Mouse (Mus musculus) forebrain, embryonic 16.5 days (tissue): Measurements from ENCODE around the gene Tm4sf4. TPM values are rescaled to one million over a fixed set of nuclear protein-coding genes. Genes with fewer than 3 reads are reported as not detected.

ENCODE experiments used
- ATAC-seq: fragments of 200-750 bp; cut with Nextera tagmentation; 2 replicates; pipeline ENCODE4 v1.8.0; 2017; ENCODE audit warnings: mild to moderate bottlenecking, moderate library complexity
- H3K27ac ChIP-seq: fragments of 300-500 bp; sonication (generic); 2 replicates; pipeline ENCODE4 v1.5.1; 2014; ENCODE audit warnings: low read length, control low read depth
- H3K27me3 ChIP-seq: fragments of 300-500 bp; sonication (generic); replicated peaks from 2 replicates; pipeline ENCODE4 v1.6.1; 2014; ENCODE audit warnings: low read length; ENCODE audit not compliant: control insufficient read depth, insufficient read depth
- H3K36me3 ChIP-seq: fragments of 300-500 bp; sonication (generic); 2 replicates; pipeline ENCODE4 v1.6.1; 2014; ENCODE audit not compliant: control insufficient read depth, insufficient read depth
- H3K4me1 ChIP-seq: fragments of 300-500 bp; sonication (generic); replicated peaks from 2 replicates; pipeline ENCODE4 v1.6.1; 2014; ENCODE audit warnings: low read length; ENCODE audit not compliant: control insufficient read depth, insufficient read depth
- H3K4me2 ChIP-seq: fragments of 300-500 bp; sonication (generic); 2 replicates; pipeline ENCODE4 v1.6.1; 2014; ENCODE audit warnings: mild to moderate bottlenecking, low read length, control low read depth
- H3K4me3 ChIP-seq: fragments of 300-500 bp; sonication (generic); replicated peaks from 2 replicates; pipeline ENCODE4 v1.5.1; 2014; ENCODE audit warnings: mild to moderate bottlenecking, low read length, control low read depth
- H3K9ac ChIP-seq: fragments of 300-500 bp; sonication (generic); replicated peaks from 2 replicates; pipeline ENCODE4 v1.6.1; 2014; ENCODE audit warnings: low read depth, low read length, control low read depth
- H3K9me3 ChIP-seq: fragments of 300-500 bp; sonication (generic); 2 replicates; pipeline ENCODE4 v1.6.1; 2016; ENCODE audit warnings: low read length; ENCODE audit not compliant: control insufficient read depth
- WGBS: fragments of 180-500 bp; shearing (Covaris S2); extraction: QIAGEN DNeasy Blood & Tissue Kit; methylation state at CpG from one replicate; pipeline ENCODE4 v1.1.7; 2014; 5-methylcytosine and 5-hydroxymethylcytosine counted together
- polyA plus RNA-seq: library from polyadenylated mRNA; unstranded; fragments of >200 nt; fragmentation: Nextera tagmentation; extraction: Ambion mirVana; gene quantifications from 2 replicates; pipeline ENCODE4 v1.2.1, GENCODE M21; 2015

The Tm4sf4 gene
- polyA plus RNA-seq, 1 experiment from 2014 or later: not detected

DNA sequence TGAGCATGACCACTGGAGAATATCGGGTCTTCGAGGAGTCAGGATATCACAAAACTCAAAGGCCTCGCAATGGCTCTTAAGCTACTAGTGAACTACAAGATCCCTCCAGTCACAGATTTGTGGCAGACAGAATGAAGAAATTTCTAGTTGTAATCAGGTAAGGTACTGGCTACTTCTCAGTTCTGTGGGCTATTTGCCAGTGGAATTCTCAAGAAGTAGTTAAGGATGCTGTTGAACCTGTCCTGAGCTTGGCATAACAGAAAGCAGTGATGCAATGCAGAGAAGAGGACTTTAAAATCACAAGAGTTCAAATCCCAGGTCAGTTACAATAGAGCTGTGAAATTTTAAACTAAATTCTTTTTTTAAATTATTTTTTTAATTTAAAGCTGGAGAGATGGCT is 44.2 kb downstream of the Tm4sf4 start:
- ATAC-seq: no peak
- no peak overlapping the region for H3K9ac ChIP-seq
- no peaks in the 10 kb centered on the region for H3K27me3 ChIP-seq
- H3K4me1 ChIP-seq: peaks cover 25% of the 10 kb centered on the region
- no peaks in the 10 kb centered on the region for H3K36me3 ChIP-seq
- H3K27ac ChIP-seq: no peak overlapping the region
- no peak overlapping the region for H3K4me2 ChIP-seq
- no peak overlapping the region for H3K4me3 ChIP-seq
- WGBS: 96% methylated on average over 3 of the region's 3 CpGs
- H3K9me3 ChIP-seq: no peaks in the 10 kb centered on the region

DNA sequence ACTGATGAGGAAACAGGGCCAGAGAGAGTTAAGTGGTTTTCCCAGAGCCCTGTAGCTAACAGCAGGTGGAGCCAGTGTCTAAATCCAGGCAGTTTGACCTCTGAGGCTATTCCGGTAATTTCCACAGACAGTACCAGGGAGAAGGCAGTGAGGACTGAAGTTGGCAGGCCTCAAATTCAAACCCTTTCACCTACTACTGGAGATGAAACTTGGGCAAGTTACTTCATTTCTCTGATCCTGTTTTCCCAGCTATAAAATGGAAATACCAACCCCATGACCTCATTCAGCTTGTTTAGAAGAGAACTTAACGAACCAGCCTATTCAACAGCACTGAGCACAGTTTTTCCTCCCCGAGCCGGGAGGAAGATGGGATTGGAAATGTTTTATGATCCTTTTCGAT is 45.2 kb downstream of the Tm4sf4 start:
- Histone ChIP-seq H3K4me3 (no peak overlapping the region), H3K9ac (no peak overlapping the region), H3K27ac (peak overlapping the region; percentile 55), H3K27me3 (no peaks in the 10 kb centered on the region), H3K4me1 (peaks cover 25% of the 10 kb centered on the region), H3K4me2 (peak overlapping the region; percentile 56), H3K36me3 (no peaks in the 10 kb centered on the region), H3K9me3 (no peaks in the 10 kb centered on the region)
- ATAC-seq: peak; percentile 32
- WGBS: 7% methylated on average over 5 of the region's 5 CpGs

DNA sequence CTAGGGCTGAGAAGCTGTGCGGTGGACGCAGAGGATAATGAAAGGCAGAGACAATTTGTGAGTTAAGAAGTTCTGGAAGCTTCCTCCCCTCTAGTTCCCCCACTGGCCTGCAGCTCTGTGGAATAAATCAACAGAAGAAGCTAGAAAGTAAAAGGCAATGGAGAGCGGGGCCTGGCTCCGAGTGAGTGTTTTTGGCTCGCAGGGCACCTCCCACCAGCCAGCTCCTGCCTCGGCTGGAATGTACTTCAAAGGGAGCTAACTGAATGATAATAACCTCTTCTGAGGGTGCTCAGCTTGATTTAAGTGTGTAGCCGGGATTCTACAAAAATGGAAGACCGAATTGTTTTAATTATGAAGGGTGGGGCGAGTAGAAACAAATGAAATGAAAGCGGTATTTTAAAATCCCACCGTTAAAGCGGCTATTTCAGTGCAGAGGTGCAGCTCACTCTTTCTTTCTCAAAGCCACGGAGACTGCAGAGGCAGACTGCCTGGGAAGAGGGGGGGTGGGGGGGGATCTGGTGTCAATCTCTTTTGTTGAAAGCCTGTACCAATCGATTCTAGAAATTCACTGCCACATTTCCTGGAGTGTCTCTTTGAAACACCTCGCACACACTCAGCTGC is 46.0 kb downstream of the Tm4sf4 start:
- 3% methylated on average over 15 of the region's 15 CpGs for WGBS
- H3K4me2 ChIP-seq: peak overlapping the region; percentile 56
- peak overlapping the region; percentile 55 for H3K27ac ChIP-seq
- H3K4me1 ChIP-seq: peaks cover 25% of the 10 kb centered on the region
- H3K9me3 ChIP-seq: no peaks in the 10 kb centered on the region
- no peaks in the 10 kb centered on the region for H3K36me3 ChIP-seq
- peak; percentile 59 for ATAC-seq
- peak overlapping the region; percentile 38; the same call in 1 of the 2 replicates for H3K9ac ChIP-seq
- H3K27me3 ChIP-seq: no peaks in the 10 kb centered on the region
- peak overlapping the region; percentile 34 for H3K4me3 ChIP-seq

DNA sequence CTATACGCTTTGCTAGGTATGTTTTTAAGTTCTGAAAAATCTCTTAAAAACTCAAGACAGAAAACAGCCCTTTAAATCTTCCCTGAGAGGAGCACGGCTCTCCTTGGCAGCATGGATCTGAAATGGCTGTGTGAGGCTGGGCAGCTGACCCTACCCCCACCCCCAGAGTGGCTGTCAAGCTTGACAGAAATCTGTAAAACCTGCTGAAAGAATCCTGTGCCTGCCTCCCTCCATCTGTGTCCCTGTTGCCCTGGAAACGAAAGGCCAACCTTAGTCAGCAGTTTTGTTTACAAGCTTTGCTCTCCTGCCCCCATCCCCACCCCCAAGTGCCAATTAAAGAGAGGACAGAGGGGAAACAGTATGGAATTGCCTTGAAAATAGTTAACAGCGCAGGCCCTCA is 47.3 kb downstream of the Tm4sf4 start:
- Histone ChIP-seq H3K4me2 (no peak overlapping the region), H3K9me3 (no peaks in the 10 kb centered on the region), H3K4me3 (no peak overlapping the region), H3K27ac (no peak overlapping the region), H3K4me1 (peaks cover 25% of the 10 kb centered on the region), H3K36me3 (no peaks in the 10 kb centered on the region), H3K9ac (no peak overlapping the region), H3K27me3 (no peaks in the 10 kb centered on the region)
- peak; percentile 66 for ATAC-seq
- 20% methylated on average over 4 of the region's 4 CpGs for WGBS

DNA sequence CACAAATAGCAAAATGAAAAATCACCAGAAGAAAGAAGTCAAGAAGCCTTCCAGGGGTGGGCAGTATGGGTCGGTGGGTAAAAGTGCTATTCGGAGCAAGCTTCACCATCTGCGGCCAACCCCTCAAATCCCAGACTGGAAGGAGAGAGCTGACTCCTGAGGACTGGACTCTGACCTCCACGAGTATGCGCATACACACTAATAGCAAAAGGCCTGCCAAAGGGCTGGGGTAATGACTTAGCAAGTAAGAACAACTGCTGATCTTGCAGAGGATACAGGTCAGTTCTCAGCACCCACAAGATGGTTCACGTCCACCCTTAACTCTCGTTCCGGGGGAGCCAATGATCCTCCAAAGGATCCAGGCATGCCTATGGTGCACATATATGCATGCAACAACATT is 49.3 kb downstream of the Tm4sf4 start:
- Histone ChIP-seq H3K4me1 (peaks cover 25% of the 10 kb centered on the region), H3K4me3 (no peak overlapping the region), H3K4me2 (no peak overlapping the region), H3K9me3 (no peaks in the 10 kb centered on the region), H3K9ac (no peak overlapping the region), H3K36me3 (no peaks in the 10 kb centered on the region), H3K27ac (no peak overlapping the region), H3K27me3 (no peaks in the 10 kb centered on the region)
- 92% methylated on average over 8 of the region's 8 CpGs for WGBS
- ATAC-seq: no peak

DNA sequence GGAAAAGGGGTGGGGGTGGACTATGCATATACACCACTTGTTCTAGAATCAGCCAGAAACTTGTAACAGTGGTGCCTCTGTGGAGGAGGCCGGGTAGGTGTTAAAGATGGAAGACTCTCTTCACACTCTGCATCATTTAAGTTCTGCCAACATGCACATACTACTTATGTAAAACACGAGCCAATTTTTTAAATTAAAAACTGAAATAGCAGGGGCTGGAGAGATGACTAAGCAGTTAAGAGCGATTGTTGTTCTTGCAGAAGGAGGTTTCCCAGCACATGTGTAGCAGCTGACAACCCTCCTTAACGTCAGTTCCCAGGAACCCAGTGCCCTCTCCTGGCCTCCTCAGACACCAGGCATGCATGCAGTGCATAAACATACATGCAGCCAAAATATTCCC is 55.5 kb downstream of the Tm4sf4 start:
- no peak overlapping the region for H3K27ac ChIP-seq
- no peaks in the 10 kb centered on the region for H3K27me3 ChIP-seq
- H3K4me2 ChIP-seq: no peak overlapping the region
- H3K36me3 ChIP-seq: no peaks in the 10 kb centered on the region
- no peaks in the 10 kb centered on the region for H3K4me1 ChIP-seq
- H3K4me3 ChIP-seq: no peak overlapping the region
- H3K9me3 ChIP-seq: no peaks in the 10 kb centered on the region
- WGBS: 78% methylated on average over 4 of the region's 4 CpGs
- no peak overlapping the region for H3K9ac ChIP-seq
- no peak for ATAC-seq

DNA sequence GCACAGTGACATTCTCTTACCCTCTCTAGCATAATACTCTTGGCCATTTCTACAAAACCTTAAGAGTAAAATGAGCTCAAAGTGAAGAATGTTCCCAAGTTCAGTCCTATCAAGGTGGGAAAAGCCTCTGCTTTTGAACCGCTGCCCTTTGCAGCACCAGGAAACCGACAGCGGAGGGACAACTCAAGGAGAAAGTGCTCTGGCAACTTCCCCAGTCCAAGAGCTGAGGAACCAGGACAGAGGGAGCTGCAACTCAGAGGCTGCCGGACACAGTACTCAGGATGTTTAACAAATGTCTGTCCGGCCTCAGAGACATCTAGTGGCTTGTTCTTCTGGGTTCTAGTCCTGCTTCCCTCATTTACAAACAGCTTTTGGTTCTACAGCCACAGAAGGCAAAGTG is 56.9 kb downstream of the Tm4sf4 start:
- Histone ChIP-seq H3K9me3 (no peaks in the 10 kb centered on the region), H3K36me3 (no peaks in the 10 kb centered on the region), H3K4me1 (no peaks in the 10 kb centered on the region), H3K27ac (no peak overlapping the region), H3K9ac (no peak overlapping the region), H3K4me2 (no peak overlapping the region), H3K27me3 (no peaks in the 10 kb centered on the region), H3K4me3 (no peak overlapping the region)
- ATAC-seq: no peak
- WGBS: 94% methylated on average over 5 of the region's 5 CpGs

DNA sequence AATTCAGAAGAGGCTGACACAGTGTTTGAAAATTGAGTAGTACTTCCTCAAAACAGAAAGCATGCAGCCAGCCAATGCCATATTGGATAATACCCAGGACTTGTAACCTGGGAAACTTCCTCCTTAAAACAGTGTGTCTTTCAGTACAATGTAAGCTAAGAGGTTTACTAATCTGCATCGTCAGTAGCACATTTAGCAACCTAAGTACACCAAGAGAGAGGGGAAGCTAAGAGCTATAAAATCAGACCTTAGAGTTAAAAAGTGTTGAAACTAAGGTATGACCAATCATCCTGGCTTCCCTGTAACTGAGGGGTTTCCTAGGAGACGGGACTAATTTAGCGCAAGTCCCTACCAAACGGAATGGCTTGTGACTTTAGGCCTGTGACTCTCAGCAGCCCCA is 61.0 kb downstream of the Tm4sf4 start:
- Histone ChIP-seq H3K27me3 (no peaks in the 10 kb centered on the region), H3K36me3 (no peaks in the 10 kb centered on the region), H3K4me3 (no peak overlapping the region), H3K9ac (no peak overlapping the region), H3K4me1 (no peaks in the 10 kb centered on the region), H3K4me2 (no peak overlapping the region), H3K9me3 (no peaks in the 10 kb centered on the region), H3K27ac (no peak overlapping the region)
- 90% methylated on average over 4 of the region's 4 CpGs for WGBS
- no peak for ATAC-seq

DNA sequence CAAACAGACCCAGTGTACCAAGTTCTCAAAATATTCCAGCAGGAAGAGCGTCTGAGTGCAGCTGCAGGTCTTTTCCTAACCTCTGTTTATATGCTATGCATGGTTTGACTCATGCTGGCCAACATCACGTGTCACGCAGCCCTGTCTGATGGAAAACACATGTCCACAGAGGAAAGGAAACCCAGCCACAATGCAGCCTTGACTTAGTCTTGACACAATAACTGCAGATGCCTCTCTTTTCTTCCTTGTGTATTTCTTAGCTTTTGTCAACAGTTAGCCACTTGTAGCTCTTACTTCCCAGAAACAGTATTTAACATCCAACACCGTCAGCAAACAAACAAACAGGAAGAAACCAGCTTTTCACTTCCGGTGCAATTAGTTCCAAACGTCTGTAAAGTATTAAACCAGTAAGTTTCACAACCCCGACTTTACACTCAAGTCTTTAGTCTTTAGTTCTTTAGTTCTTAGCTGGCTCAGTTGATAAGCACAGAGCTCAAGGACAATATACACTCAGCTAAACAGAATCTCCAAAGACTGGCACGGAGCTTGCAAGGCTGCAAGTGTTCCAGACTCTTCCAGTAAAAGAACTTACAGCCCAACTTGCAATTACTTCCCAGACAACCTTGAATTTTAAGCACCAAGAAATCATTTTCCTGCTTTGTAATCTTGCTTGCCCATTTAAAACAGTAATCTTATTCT is 62.5 kb downstream of the Tm4sf4 start:
- no peaks in the 10 kb centered on the region for H3K36me3 ChIP-seq
- no peak overlapping the region for H3K4me3 ChIP-seq
- no peak overlapping the region for H3K27ac ChIP-seq
- no peak overlapping the region for H3K9ac ChIP-seq
- no peaks in the 10 kb centered on the region for H3K9me3 ChIP-seq
- WGBS: 78% methylated on average over 8 of the region's 8 CpGs
- no peaks in the 10 kb centered on the region for H3K4me1 ChIP-seq
- no peak for ATAC-seq
- no peak overlapping the region for H3K4me2 ChIP-seq
- no peaks in the 10 kb centered on the region for H3K27me3 ChIP-seq
